Mouse (Mus musculus) limb, embryonic 15.5 days (tissue): ENCODE data around the gene Adarb1. TPM values are rescaled to one million over a fixed set of nuclear protein-coding genes. Genes with fewer than 3 reads are reported as not detected.
A peak's percentile ranks its signal among the peaks of the same experiment; 100 is the strongest.
"Not testable (repeated sequence)": the region's sequence is repeated elsewhere in the genome, so short reads cannot be mapped to it uniquely, and the experiment has no call there.

Experiments
- ATAC-seq: fragments of 200-750 bp; cut with Nextera tagmentation; 2 replicates; pipeline ENCODE4 v1.8.0; 2017; ENCODE audit warnings: low read depth, moderate TSS enrichment; ENCODE audit not compliant: insufficient number of reproducible peaks, low FRiP score, low TSS enrichment
- H3K27ac ChIP-seq: fragments of 300-500 bp; sonication (generic); 2 replicates; pipeline ENCODE4 v1.5.1; 2015; ENCODE audit warnings: moderate library complexity, mild to moderate bottlenecking, inconsistent platforms
- H3K27me3 ChIP-seq: fragments of 300-500 bp; sonication (generic); 2 replicates; pipeline ENCODE4 v1.6.1; 2015; ENCODE audit warnings: inconsistent platforms
- H3K36me3 ChIP-seq: fragments of 300-500 bp; sonication (generic); 2 replicates; pipeline ENCODE4 v1.6.1; 2015; ENCODE audit warnings: inconsistent platforms
- H3K4me1 ChIP-seq: fragments of 300-500 bp; sonication (generic); 2 replicates; pipeline ENCODE4 v1.6.1; 2015; ENCODE audit warnings: inconsistent platforms
- H3K4me2 ChIP-seq: fragments of 300-500 bp; sonication (generic); 2 replicates; pipeline ENCODE4 v1.6.1; 2015; ENCODE audit warnings: mild to moderate bottlenecking, inconsistent platforms
- H3K4me3 ChIP-seq: fragments of 300-500 bp; sonication (generic); 2 replicates; pipeline ENCODE4 v1.5.1; 2015; ENCODE audit warnings: mild to moderate bottlenecking, inconsistent platforms
- H3K9ac ChIP-seq: fragments of 300-500 bp; sonication (generic); 2 replicates; pipeline ENCODE4 v1.6.1; 2015; ENCODE audit warnings: inconsistent platforms
- H3K9me3 ChIP-seq: fragments of 300-500 bp; sonication (generic); 2 replicates; pipeline ENCODE4 v1.6.1; 2016; ENCODE audit warnings: inconsistent platforms
- WGBS: fragments of 180-500 bp; shearing (Covaris S2); methylation state at CpG from one replicate; pipeline ENCODE4 v1.1.7; 2015; 5-methylcytosine and 5-hydroxymethylcytosine counted together
- polyA plus RNA-seq: library from polyadenylated mRNA; unstranded; fragments of >200 nt; fragmentation: Nextera tagmentation; extraction: Ambion mirVana; gene quantifications from 2 replicates; pipeline ENCODE4 v1.2.1, GENCODE M21; 2015

Adarb1 gene
- polyA plus RNA-seq, 1 experiment from 2014 or later, result 4.8 TPM

- H3K36me3 ChIP-seq, H3K27me3 ChIP-seq, H3K9me3 ChIP-seq, H3K27ac ChIP-seq, ATAC-seq, H3K4me2 ChIP-seq, H3K4me1 ChIP-seq, H3K9ac ChIP-seq, H3K4me3 ChIP-seq: not testable (repeated sequence)
- 65% methylated on average over 1 of the region's 1 CpGs for WGBS
Measured at GRCm38 (mm10) chr10:77282085-77282484, 136.0 kb downstream of the Adarb1 start.

- Histone ChIP-seq H3K4me2 (no peak overlapping the region), H3K4me1 (no peaks in the 10 kb centered on the region), H3K4me3 (no peak overlapping the region), H3K9ac (no peak overlapping the region), H3K9me3 (no peaks in the 10 kb centered on the region), H3K27ac (no peak overlapping the region), H3K36me3 (peaks cover 16% of the 10 kb centered on the region), H3K27me3 (no peaks in the 10 kb centered on the region)
- no peak for ATAC-seq
Measured at GRCm38 (mm10) chr10:77273798-77274197, 144.3 kb downstream of the Adarb1 start.

GRCm38 (mm10) chr10:77272980-77273730 is 144.9 kb downstream of the Adarb1 start:
- H3K27ac ChIP-seq, result no peak overlapping the region
- no peak overlapping the region for H3K9ac ChIP-seq
- 55% methylated on average over 11 of the region's 11 CpGs for WGBS

GRCm38 (mm10) chr10:77269129-77269528 is 148.9 kb downstream of the Adarb1 start:
- no peaks in the 10 kb centered on the region for H3K9me3 ChIP-seq
- peaks cover 62% of the 10 kb centered on the region for H3K36me3 ChIP-seq
- no peak overlapping the region for H3K27ac ChIP-seq
- no peak for ATAC-seq
- H3K4me1 ChIP-seq, result no peaks in the 10 kb centered on the region
- H3K4me3 ChIP-seq, result no peak overlapping the region
- no peak overlapping the region for H3K4me2 ChIP-seq
- WGBS, result 75% methylated on average over 7 of the region's 7 CpGs
- no peaks in the 10 kb centered on the region for H3K27me3 ChIP-seq
- no peak overlapping the region for H3K9ac ChIP-seq

More at GRCm38 (mm10) chr10:77272980-77273730, 144.9 kb downstream of the Adarb1 start:
- Histone ChIP-seq H3K4me3 (no peak overlapping the region), H3K36me3 (peaks cover 22% of the 10 kb centered on the region), H3K4me1 (no peaks in the 10 kb centered on the region), H3K9me3 (no peaks in the 10 kb centered on the region), H3K27me3 (no peaks in the 10 kb centered on the region), H3K4me2 (no peak overlapping the region)
- ATAC-seq, result no peak

GRCm38 (mm10) chr10:77267027-77267426 is 151.0 kb downstream of the Adarb1 start:
- Histone ChIP-seq H3K27ac (no peak overlapping the region), H3K9ac (no peak overlapping the region), H3K9me3 (no peaks in the 10 kb centered on the region), H3K4me3 (no peak overlapping the region), H3K36me3 (peaks cover 83% of the 10 kb centered on the region), H3K4me2 (no peak overlapping the region), H3K27me3 (no peaks in the 10 kb centered on the region), H3K4me1 (no peaks in the 10 kb centered on the region)
- ATAC-seq, result no peak
- whole genome bisulfite sequencing, result 88% methylated on average over 14 of the region's 14 CpGs

- no peak overlapping the region for H3K4me2 ChIP-seq
- peaks cover 91% of the 10 kb centered on the region for H3K36me3 ChIP-seq
- H3K27ac ChIP-seq, result no peak overlapping the region
- no peaks in the 10 kb centered on the region for H3K9me3 ChIP-seq
- H3K4me1 ChIP-seq, result no peaks in the 10 kb centered on the region
- H3K4me3 ChIP-seq, result no peak overlapping the region
- H3K27me3 ChIP-seq, result no peaks in the 10 kb centered on the region
- 85% methylated on average over 8 of the region's 8 CpGs for WGBS
- no peak for ATAC-seq
- no peak overlapping the region for H3K9ac ChIP-seq
Measured at GRCm38 (mm10) chr10:77266281-77266680, 151.8 kb downstream of the Adarb1 start.

GRCm38 (mm10) chr10:77260166-77260875 is 157.7 kb downstream of the Adarb1 start:
- Histone ChIP-seq H3K27ac (no peak overlapping the region), H3K9ac (no peak overlapping the region), H3K9me3 (no peaks in the 10 kb centered on the region), H3K4me2 (peak overlapping the region; percentile 52), H3K36me3 (peaks cover 49% of the 10 kb centered on the region), H3K4me1 (peaks cover 10% of the 10 kb centered on the region), H3K4me3 (peak overlapping the region; percentile 97), H3K27me3 (no peaks in the 10 kb centered on the region)
- ATAC-seq, result no peak
- WGBS, result 86% methylated on average over 17 of the region's 17 CpGs

- no peaks in the 10 kb centered on the region for H3K9me3 ChIP-seq
- peak within 1 kb of the TSS; percentile 93 for H3K27ac ChIP-seq
- peak within 1 kb of the TSS; percentile 94 for H3K9ac ChIP-seq
- WGBS, result under 1% methylated on average over 76 of the region's 81 CpGs
- H3K4me1 ChIP-seq, result peaks cover 21% of the 10 kb centered on the region
- no peaks in the 10 kb centered on the region for H3K27me3 ChIP-seq
- peak within 1 kb of the TSS; percentile 84 for H3K4me2 ChIP-seq
- H3K36me3 ChIP-seq, result peaks cover 36% of the 10 kb centered on the region
- ATAC-seq, result peak; percentile 98
- H3K4me3 ChIP-seq, result peak within 1 kb of the TSS; percentile 97
Measured at GRCm38 (mm10) chr10:77258704-77259621, 159.1 kb downstream of the Adarb1 start, which contains the start of gene Pofut2. TSS of gene Pofut2 (plus strand) at chr10:77259218.

GRCm38 (mm10) chr10:77258041-77258590 is 160.0 kb downstream of the Adarb1 start:
- Histone ChIP-seq H3K27ac (no peak overlapping the region), H3K9me3 (no peaks in the 10 kb centered on the region), H3K9ac (no peak overlapping the region), H3K27me3 (no peaks in the 10 kb centered on the region), H3K4me3 (peak overlapping the region; percentile 97), H3K4me1 (peaks cover 21% of the 10 kb centered on the region), H3K36me3 (peaks cover 27% of the 10 kb centered on the region), H3K4me2 (peak overlapping the region; percentile 84)
- WGBS, result 55% methylated on average over 4 of the region's 4 CpGs
- ATAC-seq, result no peak

GRCm38 (mm10) chr10:77255676-77256075 is 162.4 kb downstream of the Adarb1 start:
- ATAC-seq, result no peak
- WGBS, result 66% methylated on average over 3 of the region's 3 CpGs
- H3K9me3 ChIP-seq, result no peaks in the 10 kb centered on the region
- 0 out of 2 replicates have a peak, but pooled peaks cover 2% of the 10 kb centered on the region for H3K27me3 ChIP-seq
- H3K9ac ChIP-seq, result no peak overlapping the region
- H3K36me3 ChIP-seq, result peaks cover 3% of the 10 kb centered on the region; the same call in 1 of the 2 replicates
- H3K4me1 ChIP-seq, result peaks cover 39% of the 10 kb centered on the region
- no peak overlapping the region for H3K4me3 ChIP-seq
- no peak overlapping the region for H3K4me2 ChIP-seq
- H3K27ac ChIP-seq, result no peak overlapping the region; the same call in 1 of the 2 replicates

GRCm38 (mm10) chr10:77255231-77255630 is 162.8 kb downstream of the Adarb1 start:
- no peak overlapping the region for H3K4me3 ChIP-seq
- 0 out of 2 replicates have a peak, but pooled peaks cover 3% of the 10 kb centered on the region for H3K27me3 ChIP-seq
- peak overlapping the region; percentile 77; the same call in 1 of the 2 replicates for H3K27ac ChIP-seq
- WGBS, result 78% methylated on average over 3 of the region's 3 CpGs
- no peaks in the 10 kb centered on the region for H3K9me3 ChIP-seq
- no peak overlapping the region for H3K9ac ChIP-seq
- no peak overlapping the region for H3K4me2 ChIP-seq
- no peaks in the 10 kb centered on the region for H3K36me3 ChIP-seq
- peaks cover 39% of the 10 kb centered on the region for H3K4me1 ChIP-seq
- no peak for ATAC-seq
